Mouse (Mus musculus) forebrain, postnatal 0 days (tissue): ENCODE measurements around the gene St3gal2. TPM values are rescaled to one million over a fixed set of nuclear protein-coding genes. Genes with fewer than 3 reads are reported as not detected.
A peak's percentile ranks its signal among the peaks of the same experiment; 100 is the strongest.
"Not testable (repeated sequence)": the region's sequence is repeated elsewhere in the genome, so short reads cannot be mapped to it uniquely, and the experiment has no call there.

Source experiments
- ATAC-seq: fragments of 200-750 bp; cut with Nextera tagmentation; 2 replicates; pipeline ENCODE4 v1.8.0; 2017; ENCODE audit warnings: mild to moderate bottlenecking, moderate library complexity
- DNase-seq: peaks from one replicate; pipeline ENCODE4 v3.0.0-alpha.2; 2015
- H3K27ac ChIP-seq: fragments of 300-500 bp; sonication (generic); 2 replicates; pipeline ENCODE4 v1.5.1; 2014; ENCODE audit warnings: low read depth, mild to moderate bottlenecking, antibody characterized with exemption, low read length, moderate library complexity, mixed read lengths
- H3K27me3 ChIP-seq: fragments of 300-500 bp; sonication (generic); 2 replicates; pipeline ENCODE4 v1.6.1; 2014; ENCODE audit warnings: mild to moderate bottlenecking, low read length, mixed read lengths; ENCODE audit not compliant: insufficient read depth
- H3K36me3 ChIP-seq: fragments of 300-500 bp; sonication (generic); 2 replicates; pipeline ENCODE4 v1.6.1; 2014; ENCODE audit warnings: mild to moderate bottlenecking, moderate library complexity; ENCODE audit not compliant: insufficient read depth
- H3K4me1 ChIP-seq: fragments of 300-500 bp; sonication (generic); 2 replicates; pipeline ENCODE4 v1.6.1; 2014; ENCODE audit warnings: antibody characterized with exemption; ENCODE audit not compliant: insufficient read depth
- H3K4me2 ChIP-seq: fragments of 300-500 bp; sonication (generic); 2 replicates; pipeline ENCODE4 v1.6.1; 2014; ENCODE audit warnings: low read depth, mild to moderate bottlenecking, moderate library complexity
- H3K4me3 ChIP-seq: fragments of 300-500 bp; sonication (generic); 2 replicates; pipeline ENCODE4 v1.5.1; 2014; ENCODE audit warnings: low read depth, low read length, mixed read lengths
- H3K9ac ChIP-seq: fragments of 300-500 bp; sonication (generic); 2 replicates; pipeline ENCODE4 v1.6.1; 2014; ENCODE audit warnings: mild to moderate bottlenecking
- H3K9me3 ChIP-seq: fragments of 300-500 bp; sonication (generic); 2 replicates; pipeline ENCODE4 v1.6.1; 2016; ENCODE audit warnings: low read length
- CTCF ChIP-seq: sonication (generic); IDR thresholded peaks from 2 replicates; pipeline ENCODE4 v1.5.1; 2016; ENCODE audit warnings: antibody characterized with exemption, control low read depth, low read depth
- WGBS: fragments of 180-500 bp; shearing (Covaris S2); extraction: QIAGEN DNeasy Blood & Tissue Kit; methylation state at CpG from one replicate; pipeline ENCODE4 v1.1.7; 2014; 5-methylcytosine and 5-hydroxymethylcytosine counted together
- polyA plus RNA-seq: library from polyadenylated mRNA; unstranded; fragments of >200 nt; fragmentation: Nextera tagmentation; extraction: Ambion mirVana; gene quantifications from 2 replicates; pipeline ENCODE4 v1.2.1, GENCODE M21; 2015
- total RNA-seq: library from RNA; depleted of rRNA; stranded (reverse); fragments of >200 nt; gene quantifications from 2 replicates; pipeline ENCODE4 v1.2.3, GENCODE M21; 2014

The St3gal2 gene
- total and polyA plus RNA-seq, 2 experiments from 2014 or later = 22.1 to 30.7 TPM

DNA sequence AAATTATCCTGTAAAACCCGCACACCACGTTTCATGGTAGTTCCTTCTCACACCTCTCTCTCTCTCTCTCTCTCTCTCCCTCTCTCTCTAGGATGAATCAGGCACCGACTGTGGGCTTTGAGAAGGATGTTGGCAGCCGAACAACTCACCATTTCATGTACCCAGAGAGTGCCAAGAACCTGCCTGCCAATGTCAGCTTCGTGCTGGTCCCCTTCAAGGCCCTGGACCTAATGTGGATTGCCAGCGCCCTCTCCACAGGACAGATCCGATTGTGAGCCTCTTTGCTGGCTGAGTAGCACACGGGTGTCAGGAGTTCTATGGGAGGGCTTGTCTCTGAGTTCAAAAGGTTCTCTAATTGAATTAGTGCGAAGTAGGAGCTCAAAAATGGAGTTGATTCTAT is 47.6 kb downstream of the St3gal2 start:
- ATAC-seq = no peak
- WGBS = 62% methylated on average over 9 of the region's 9 CpGs

DNA sequence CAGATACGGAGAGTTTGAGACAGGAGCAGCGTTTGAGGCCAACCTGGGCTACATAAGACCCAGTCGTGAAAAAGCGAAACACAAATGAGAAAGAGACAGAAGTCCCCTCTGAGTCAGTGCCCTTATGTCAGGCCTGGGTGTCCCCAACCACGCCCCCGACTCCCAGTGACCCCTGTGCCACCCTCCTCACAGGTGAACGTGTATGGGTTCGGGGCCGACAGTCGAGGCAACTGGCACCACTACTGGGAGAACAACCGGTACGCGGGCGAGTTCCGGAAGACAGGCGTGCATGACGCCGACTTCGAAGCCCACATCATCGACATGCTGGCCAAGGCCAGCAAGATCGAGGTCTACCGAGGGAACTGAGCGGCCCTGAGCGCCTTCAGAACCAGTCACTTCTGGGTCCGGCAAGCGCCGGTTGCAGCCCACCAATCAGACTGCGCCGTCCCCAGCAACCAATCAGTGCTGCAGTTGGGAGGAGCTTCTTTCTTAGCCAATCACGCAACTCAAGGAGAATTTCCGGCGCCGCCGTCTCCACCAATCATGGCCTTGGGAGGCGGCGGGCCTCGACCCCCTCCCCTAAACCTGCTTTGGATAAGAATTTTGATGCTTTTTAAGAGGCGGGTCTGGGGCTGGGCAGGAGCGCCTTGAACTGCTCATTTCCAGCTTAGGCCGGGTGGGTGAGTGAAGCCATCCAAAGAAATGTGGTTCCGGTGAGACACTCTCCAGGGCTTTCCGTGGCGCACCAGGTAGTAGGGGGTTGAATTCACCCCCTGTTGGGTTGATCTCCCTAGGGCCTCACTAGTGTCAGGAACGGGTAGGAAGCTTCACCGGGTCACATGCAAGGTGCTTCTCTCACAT is 50.4 kb downstream of the St3gal2 start:
- peak; percentile 99 for ATAC-seq
- TF ChIP-seq CTCF = no peak
- no peaks in the 10 kb centered on the region for H3K27me3 ChIP-seq
- H3K9me3 ChIP-seq = no peaks in the 10 kb centered on the region
- 5% methylated on average over 45 of the region's 45 CpGs for WGBS
- H3K4me1 ChIP-seq = peaks cover 8% of the 10 kb centered on the region
- peak; percentile 96 for DNase-seq
- H3K4me2 ChIP-seq = peak overlapping the region; percentile 79
- peak overlapping the region; percentile 59 for H3K27ac ChIP-seq
- peak overlapping the region; percentile 55 for H3K9ac ChIP-seq
- H3K4me3 ChIP-seq = peak overlapping the region; percentile 42
- H3K36me3 ChIP-seq = peaks cover 33% of the 10 kb centered on the region

More for the DNA sequence above, 47.6 kb downstream of the St3gal2 start:
- Histone ChIP-seq H3K27me3 (no peaks in the 10 kb centered on the region), H3K4me2 (no peak overlapping the region), H3K27ac (no peak overlapping the region), H3K4me1 (peaks cover 8% of the 10 kb centered on the region), H3K4me3 (no peak overlapping the region), H3K9me3 (no peaks in the 10 kb centered on the region), H3K36me3 (peaks cover 28% of the 10 kb centered on the region), H3K9ac (no peak overlapping the region)
- no peak for DNase-seq
- TF ChIP-seq CTCF = no peak

DNA sequence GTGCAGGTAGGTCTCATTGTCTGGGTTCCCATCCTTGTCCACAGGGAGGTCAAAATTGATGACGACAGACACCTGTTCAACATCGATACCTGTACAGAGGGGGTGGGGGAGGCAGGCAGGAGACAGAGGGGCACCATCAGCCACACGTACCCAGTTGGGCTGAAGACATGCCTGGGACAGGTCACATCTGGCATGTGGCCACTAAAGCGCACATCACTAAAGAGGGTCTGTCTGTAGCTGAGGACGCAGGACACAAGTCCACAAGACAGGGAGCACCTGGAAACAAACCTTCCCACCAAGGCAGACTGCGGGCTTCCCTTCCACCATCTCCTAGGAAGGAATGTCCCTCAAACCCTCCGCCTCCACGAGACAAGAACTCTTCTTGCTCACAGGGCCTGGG is 56.8 kb downstream of the St3gal2 start:
- ATAC-seq, H3K9me3 ChIP-seq, H3K4me1 ChIP-seq, H3K9ac ChIP-seq, H3K27ac ChIP-seq, H3K4me3 ChIP-seq, H3K4me2 ChIP-seq, DNase-seq, H3K27me3 ChIP-seq: not testable (repeated sequence)
- H3K36me3 ChIP-seq = peaks cover 50% of the 10 kb centered on the region
- WGBS = 96% methylated on average over 8 of the region's 8 CpGs

DNA sequence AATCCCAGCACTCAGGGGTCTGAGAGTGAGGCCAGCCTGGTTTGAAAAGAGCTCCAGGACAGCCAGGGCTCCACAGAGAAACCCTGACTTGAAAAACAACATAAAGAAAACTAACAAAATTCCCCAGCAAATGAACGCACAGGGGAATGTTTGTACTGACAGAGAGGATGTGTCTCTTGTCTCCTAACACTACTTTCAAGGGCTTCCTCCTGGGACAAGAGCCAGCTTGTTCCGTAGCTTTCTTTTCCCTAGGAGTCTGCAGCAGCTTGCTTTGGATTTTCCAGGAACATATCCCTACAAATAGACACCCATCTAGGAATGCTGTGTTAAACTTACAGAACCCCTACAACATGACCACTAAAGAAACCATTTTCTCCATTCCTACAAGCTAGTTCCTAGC is 58.3 kb downstream of the St3gal2 start:
- H3K9ac ChIP-seq, ATAC-seq, H3K27me3 ChIP-seq, H3K27ac ChIP-seq, H3K4me2 ChIP-seq, H3K9me3 ChIP-seq, H3K4me1 ChIP-seq, H3K4me3 ChIP-seq, DNase-seq: not testable (repeated sequence)
- H3K36me3 ChIP-seq = peaks cover 59% of the 10 kb centered on the region
- 90% methylated on average over 2 of the region's 2 CpGs for WGBS

DNA sequence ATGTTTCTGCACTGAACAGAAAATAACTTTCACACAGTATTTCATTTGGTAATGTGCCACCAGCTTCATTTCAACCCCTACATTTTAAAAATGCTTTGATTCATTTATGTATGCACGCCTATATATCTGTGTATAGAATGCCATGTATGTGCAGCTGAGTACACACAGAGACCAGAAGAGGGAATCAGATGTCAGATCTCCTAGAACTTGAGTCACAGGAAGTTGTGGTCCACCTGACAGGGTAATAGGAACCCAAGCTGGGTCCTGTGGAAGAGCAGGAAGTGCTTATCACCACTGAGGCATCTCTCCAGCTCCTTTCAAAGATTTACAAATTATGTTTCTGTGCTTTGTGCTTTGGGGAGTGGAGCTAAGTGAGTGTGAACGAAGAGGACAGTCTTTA is 61.6 kb downstream of the St3gal2 start:
- 99% methylated on average over 2 of the region's 2 CpGs for WGBS
- DNase-seq = no peak
- Histone ChIP-seq H3K36me3 (peaks cover 68% of the 10 kb centered on the region), H3K4me3 (no peak overlapping the region), H3K4me1 (no peaks in the 10 kb centered on the region), H3K4me2 (no peak overlapping the region), H3K9ac (no peak overlapping the region), H3K27me3 (no peaks in the 10 kb centered on the region), H3K9me3 (no peaks in the 10 kb centered on the region), H3K27ac (no peak overlapping the region)
- TF ChIP-seq CTCF = no peak
- ATAC-seq = no peak

DNA sequence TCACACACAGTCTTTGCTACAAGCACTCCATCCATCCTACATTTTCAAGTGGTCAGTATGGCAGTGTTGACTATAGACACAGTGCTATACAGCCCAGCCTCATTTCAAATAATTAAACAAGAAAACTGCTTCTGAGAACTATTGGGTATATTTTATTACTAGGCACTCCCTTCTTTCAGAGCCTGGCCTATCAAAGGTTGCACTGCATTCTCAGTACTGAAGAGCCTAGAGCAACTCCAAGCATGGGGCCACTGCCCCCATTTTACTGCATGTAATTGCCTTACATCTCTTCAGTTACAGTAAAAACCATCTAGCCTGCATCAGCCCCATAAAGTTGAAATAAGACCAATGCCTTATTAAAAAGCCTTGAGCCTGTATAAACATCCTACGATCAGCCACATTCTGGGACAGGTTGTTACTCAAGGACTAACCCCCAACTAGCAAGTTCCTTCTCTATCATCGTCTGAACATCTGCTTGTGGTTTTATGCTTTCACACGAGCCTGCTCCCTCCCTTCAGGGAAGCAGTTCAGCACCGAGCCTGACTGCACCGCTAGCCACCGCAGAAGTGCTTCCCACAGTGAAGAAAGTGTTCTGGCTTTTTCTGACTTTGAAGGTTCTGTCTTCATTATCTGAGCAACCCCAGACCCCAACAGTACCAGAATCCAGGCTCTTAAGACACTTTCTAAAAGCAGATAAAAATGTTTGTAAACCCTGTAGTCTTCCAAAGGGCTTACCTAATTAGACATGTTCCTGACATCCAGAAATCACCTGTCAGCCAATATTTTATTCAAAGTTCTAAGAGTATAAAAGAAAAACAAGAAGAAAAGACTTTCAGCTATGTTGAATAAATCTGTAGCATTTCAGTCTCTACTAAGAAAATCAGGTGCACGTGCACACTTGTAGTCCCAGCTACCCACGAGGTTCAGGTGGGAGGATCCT is 68.4 kb downstream of the St3gal2 start:
- Histone ChIP-seq H3K27ac (no peak overlapping the region), H3K9me3 (no peaks in the 10 kb centered on the region), H3K27me3 (no peaks in the 10 kb centered on the region), H3K36me3 (peaks cover 77% of the 10 kb centered on the region), H3K9ac (no peak overlapping the region), H3K4me3 (no peak overlapping the region), H3K4me1 (no peaks in the 10 kb centered on the region), H3K4me2 (no peak overlapping the region)
- 90% methylated on average over 8 of the region's 8 CpGs for WGBS
- DNase-seq = no peak
- no peak for ATAC-seq
- no peak for TF ChIP-seq CTCF

DNA sequence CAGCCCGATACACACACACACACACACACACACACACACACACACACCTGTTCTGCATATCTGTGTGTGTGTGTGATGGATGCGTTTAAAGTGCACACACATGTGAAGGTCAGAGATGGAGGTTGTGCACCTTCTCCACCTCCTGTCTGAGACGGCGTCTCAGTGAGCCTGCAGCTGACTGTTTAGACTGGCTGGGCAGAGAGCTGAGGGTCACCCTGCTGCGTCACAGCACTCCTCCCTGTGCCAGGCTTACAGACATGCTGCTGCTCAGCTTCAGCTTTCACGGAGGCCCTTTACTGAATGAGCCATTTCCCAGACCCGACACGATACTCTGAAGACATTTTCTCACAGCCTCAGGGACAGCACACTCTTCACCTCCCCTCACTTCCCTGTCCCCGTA is 70.3 kb downstream of the St3gal2 start:
- H3K27me3 ChIP-seq = no peaks in the 10 kb centered on the region
- no peaks in the 10 kb centered on the region for H3K9me3 ChIP-seq
- no peak overlapping the region for H3K4me3 ChIP-seq
- no peaks in the 10 kb centered on the region for H3K4me1 ChIP-seq
- 88% methylated on average over 9 of the region's 9 CpGs for WGBS
- H3K27ac ChIP-seq = no peak overlapping the region
- TF ChIP-seq CTCF = no peak
- H3K4me2 ChIP-seq = no peak overlapping the region
- DNase-seq (no peak), ATAC-seq (no peak)
- H3K36me3 ChIP-seq = peaks cover 63% of the 10 kb centered on the region
- no peak overlapping the region for H3K9ac ChIP-seq
